Mouse (Mus musculus) heart, postnatal 0 days (tissue): ENCODE measurements around the gene Btf3l4.

Source experiments
- CTCF ChIP-seq: IDR thresholded peaks from 2 replicates; pipeline ENCODE4 v1.5.1; 2016; ENCODE audit warnings: antibody characterized with exemption, control low read depth, low read depth
- EP300 ChIP-seq: IDR thresholded peaks from 2 replicates; pipeline ENCODE4 v1.6.1; 2016; ENCODE audit warnings: antibody characterized with exemption, low read depth

- TF ChIP-seq CTCF (no peak), EP300 (no peak)
Observed at GRCm38 (mm10) chr4:108811142-108811541, 22.3 kb downstream of the Btf3l4 start.
